ENCODE assay signal across 8 mouse cellular contexts in the genomic region with DNA sequence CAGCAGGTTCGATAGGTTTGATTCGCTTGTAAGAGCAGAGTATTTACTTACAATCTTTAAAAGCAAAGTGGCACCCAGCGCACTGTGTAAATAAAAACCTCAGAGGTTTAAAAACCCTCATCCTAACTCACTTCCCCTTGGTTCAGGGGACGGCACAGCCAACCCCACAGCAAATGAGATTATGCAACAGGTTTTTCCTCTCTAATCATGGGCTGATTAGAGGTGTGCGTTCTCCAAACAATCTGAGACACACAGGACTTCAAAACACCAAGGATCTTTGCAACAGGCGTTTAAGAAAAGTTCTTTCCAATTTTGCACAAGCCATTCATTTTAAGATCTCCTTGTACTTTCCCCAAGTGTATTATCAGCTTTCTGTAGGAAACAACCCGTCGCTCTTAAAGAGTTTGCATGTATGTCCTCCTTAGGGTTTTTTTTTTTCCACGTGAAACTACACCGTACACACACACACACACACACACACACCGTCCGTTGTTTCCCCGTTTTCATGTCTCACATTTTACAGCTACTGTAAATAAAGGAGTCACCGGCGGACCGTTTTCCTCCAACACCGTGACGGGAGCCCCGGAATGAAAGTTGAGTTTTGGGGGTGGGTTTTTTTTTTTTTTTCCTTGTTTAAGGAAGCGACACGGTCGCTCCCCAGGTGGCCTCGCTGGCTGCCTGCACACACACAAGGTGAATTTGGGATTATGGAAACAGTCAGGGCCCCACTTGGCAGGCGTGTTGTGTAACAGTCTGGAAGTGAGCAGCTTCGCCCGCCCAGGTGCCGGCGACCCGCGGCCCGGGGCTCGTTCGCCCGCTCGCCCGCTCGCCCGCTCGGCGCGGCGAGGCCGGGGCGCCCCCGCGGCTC. TPM values are rescaled to one million over a fixed set of nuclear protein-coding genes. Genes with fewer than 3 reads are reported as not detected.
DNase-seq lines count a peak whose midpoint lies in the region; ATAC-seq lines count a peak whose summit lies in the region.

No protein-coding gene starts in this region.

- no peaks in the 10 kb centered on the region for H3K9me3 ChIP-seq in forebrain, embryonic 14.5 days (replicated peaks; ENCODE audit: control insufficient read depth, low read length)

- peak overlapping the region; percentile 66 for H3K4me2 ChIP-seq in forebrain, embryonic 14.5 days (ENCODE audit: low read length)

- intact Hi-C loops in left cerebral cortex, postnatal 25 days (cut with DNase I), result loop anchor here (2.0 to 10.0 kb wide), 3 partner anchors 39 to 367 kb away; a partner anchor contains a TSS
- intact Hi-C loops in left cerebral cortex, postnatal 14 days (cut with DNase I), result loop anchor here (5.0 kb wide), 1 partner anchor 134 kb away; no protein-coding TSS in a partner anchor
- intact Hi-C loops in left cerebral cortex, postnatal 4 days (cut with DNase I), result loop anchor here (10.0 kb wide), 1 partner anchor 67 kb away; no protein-coding TSS in a partner anchor

- peak overlapping the region; percentile 86 for H3K9ac ChIP-seq in forebrain, embryonic 14.5 days (ENCODE audit: low read length)

- H3K27ac ChIP-seq in forebrain, embryonic 14.5 days (ENCODE audit: low read depth, low read length), result peak overlapping the region; percentile 90

- H3K4me3 ChIP-seq in forebrain, embryonic 14.5 days (ENCODE audit: low read depth, low read length), result peak overlapping the region; percentile 60

- peak; percentile 13 to 14 for DNase-seq in left cerebral cortex, postnatal 25 days (ENCODE audit: low spot score in 2 of 2)
- DNase-seq in left cerebral cortex, postnatal 14 days (ENCODE audit: low spot score in 2 of 2), result no peak
- DNase-seq in c-Kit-positive CD71-positive TER-119-positive erythroid progenitor cells, embryonic 14.5 days (ENCODE audit: low spot score), result peak; percentile 50
- peak; percentile 40 for DNase-seq in forebrain, embryonic 14.5 days (ENCODE audit: low spot score)
- peak; percentile 46 for DNase-seq in left cerebral cortex, postnatal 4 days
- peak; percentile 38 to 43 for DNase-seq in spleen, postnatal 10 days (ENCODE audit: low spot score in 2 of 2)

- no peaks in the 10 kb centered on the region for H3K27me3 ChIP-seq in forebrain, embryonic 14.5 days (replicated peaks; ENCODE audit: control insufficient read depth, insufficient read depth, low read length)

- no peak for ATAC-seq in forebrain, embryonic 14.5 days
- peak; percentile 61 to 68 for ATAC-seq in hematopoietic stem cell, adult 5-6 weeks (replicated peaks in 1 of 2; ENCODE audit: insufficient read depth in 1 of 2, low FRiP score in 2 of 2, low TSS enrichment in 1 of 2, low read depth in 1 of 2, poor library complexity in 2 of 2, severe bottlenecking in 2 of 2)
- peak; percentile 54 for ATAC-seq in megakaryocyte progenitor cell, adult 5-6 weeks (replicated peaks; ENCODE audit: poor library complexity)

- peaks cover 4% of the 10 kb centered on the region; the same call in 1 of the 2 replicates for H3K4me1 ChIP-seq in forebrain, embryonic 14.5 days (ENCODE audit: control insufficient read depth, insufficient read depth, low read length)

- H3K36me3 ChIP-seq in forebrain, embryonic 14.5 days (ENCODE audit: control insufficient read depth, insufficient read depth, low read length), result no peaks in the 10 kb centered on the region

- under 1% methylated on average over 34 of the region's 46 CpGs for WGBS in forebrain, embryonic 14.5 days

RNA-seq across cellular contexts. Expression of a gene that starts 0.9 kb away (rescaled TPM):
- total RNA-seq in left cerebral cortex, postnatal 25 days (2021), result 1 to 10 TPM; 7.6 to 8.2 TPM
- total RNA-seq in left cerebral cortex, postnatal 14 days (2021), result 1 to 10 TPM; 5.4 to 6.0 TPM
- polyA plus RNA-seq in forebrain, embryonic 14.5 days (2014; fragmentation: Nextera tagmentation; extraction: Ambion mirVana), result 9.3 and 9.4 TPM in 2 replicates
- 7.8 and 18.8 TPM in 2 replicates for total RNA-seq in hematopoietic stem cell, adult 5-6 weeks (2017)
- 1 to 10 TPM; 5.1 to 5.2 TPM for total RNA-seq in left cerebral cortex, postnatal 4 days (2021)
- 0.95 and 2.6 TPM in 2 replicates for total RNA-seq in megakaryocyte progenitor cell, adult 5-6 weeks (2015)
- 0.33 and 2.5 TPM in 2 replicates for total RNA-seq in megakaryocyte progenitor cell, adult 5-6 weeks (2017)

RNA-seq across cellular contexts. Expression of a gene that starts 38.5 kb away (rescaled TPM):
- total RNA-seq in left cerebral cortex, postnatal 25 days (2021), result 10 to 100 TPM; 29.9 to 32.9 TPM
- total RNA-seq in left cerebral cortex, postnatal 14 days (2021), result 10 to 100 TPM; 14.2 to 14.6 TPM
- polyA plus RNA-seq in forebrain, embryonic 14.5 days (2014; fragmentation: Nextera tagmentation; extraction: Ambion mirVana), result 1.8 and 2.9 TPM in 2 replicates
- total RNA-seq in hematopoietic stem cell, adult 5-6 weeks (2017), result 12.0 and 15.4 TPM in 2 replicates
- total RNA-seq in left cerebral cortex, postnatal 4 days (2021), result 1 to 10 TPM; 6.5 to 8.1 TPM
- 2.0 and 4.5 TPM in 2 replicates for total RNA-seq in megakaryocyte progenitor cell, adult 5-6 weeks (2015)
- 2.5 and 4.1 TPM in 2 replicates for total RNA-seq in megakaryocyte progenitor cell, adult 5-6 weeks (2017)

Comparison
In these comparisons a context has a peak if more than half of its experiments do, and no peak if none do; other contexts are left out.
1. DNase-seq: peak in left cerebral cortex, postnatal 25 days (2 of 2), c-Kit-positive CD71-positive TER-119-positive erythroid progenitor cells, embryonic 14.5 days (single experiment), forebrain, embryonic 14.5 days (single experiment), left cerebral cortex, postnatal 4 days (single experiment) and spleen, postnatal 10 days (2 of 2); none in left cerebral cortex, postnatal 14 days (0 of 2).